Mouse (Mus musculus): ENCODE measurements around the gene H13. TPM values are rescaled to one million over a fixed set of nuclear protein-coding genes. Genes with fewer than 3 reads are reported as not detected.

The H13 gene
- total RNA-seq (2022) = 100 to 1,000 TPM; 162 to 222 (median 201) TPM

DNA sequence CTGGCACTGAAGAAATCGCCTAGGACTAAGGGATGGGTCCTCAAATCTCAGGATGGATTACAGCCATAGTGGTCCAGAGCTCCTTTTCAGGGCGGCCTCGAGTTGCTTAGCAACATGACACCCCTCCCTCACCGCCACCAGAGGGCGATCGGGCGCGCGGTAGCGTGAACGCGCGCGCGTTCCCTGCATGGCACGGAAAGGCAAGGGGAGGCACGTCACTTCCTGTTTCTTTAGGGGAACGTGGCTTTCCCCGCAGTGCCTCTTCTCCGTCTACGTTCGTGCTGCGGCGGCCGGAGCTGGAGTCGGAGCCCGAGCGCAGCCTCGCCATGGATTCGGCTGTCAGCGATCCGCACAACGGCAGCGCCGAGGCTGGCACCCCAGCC, at the start of gene H13:
Gene H13, plus strand, starts transcription at position 206 of the 383 bp plus-strand sequence.
- peak; percentile 87 for DNase-seq

DNA sequence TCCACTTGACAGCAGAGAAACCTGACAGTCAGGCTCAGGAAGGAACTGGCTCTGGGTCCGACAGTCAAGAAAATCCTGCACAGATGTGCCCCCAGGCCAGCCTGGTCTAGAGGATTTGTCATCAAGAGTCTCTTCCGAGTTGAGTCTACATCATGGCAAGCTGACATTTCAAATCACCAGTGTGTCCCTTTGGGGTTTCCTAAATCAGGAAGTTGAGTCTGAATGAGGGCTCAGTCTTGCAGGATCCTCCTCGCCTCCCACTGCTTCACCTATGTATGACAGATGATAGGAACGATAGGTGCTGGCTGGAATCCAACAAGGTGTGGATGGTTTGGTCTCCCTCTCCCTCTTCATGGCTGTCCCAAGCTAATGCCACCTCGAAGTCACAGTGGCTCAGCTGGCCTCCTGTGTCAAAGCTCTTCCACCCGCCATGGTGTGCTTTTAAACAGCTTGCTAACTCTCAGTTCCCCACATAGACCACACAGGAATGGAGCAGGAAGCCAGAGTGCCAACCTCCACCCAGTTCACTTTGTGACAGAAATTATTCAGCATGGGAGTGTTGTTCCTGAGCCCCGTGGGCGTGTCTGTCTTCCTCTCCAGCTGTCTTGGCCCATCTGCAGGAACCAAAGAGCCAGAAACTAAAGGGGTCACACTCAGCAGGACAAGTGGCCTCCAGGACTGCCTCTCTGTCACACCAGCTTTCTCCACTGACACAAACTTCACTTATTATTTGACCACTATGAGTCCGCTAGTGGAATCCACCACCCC, 48.7 kb upstream of the H13 start:
- DNase-seq = no peak

DNA sequence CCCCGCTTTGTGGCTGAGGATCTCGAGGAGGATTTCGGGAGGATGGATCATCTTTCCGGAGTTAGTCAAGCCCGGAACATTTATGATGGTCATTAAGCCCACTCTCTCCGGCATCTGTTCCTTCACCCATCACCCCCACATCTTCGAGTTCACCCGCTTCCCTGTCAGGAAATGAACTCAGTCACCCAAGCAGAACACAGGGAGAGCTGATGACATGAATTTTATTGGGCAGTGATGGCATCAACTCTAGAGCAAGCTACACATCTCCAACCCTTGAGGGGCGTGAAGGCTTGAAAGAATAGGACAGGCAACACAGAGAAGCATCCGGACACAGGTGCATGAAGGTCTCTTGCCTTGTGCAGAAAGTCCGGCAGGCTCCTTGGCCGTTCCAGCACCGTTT, 47.1 kb upstream of the H13 start:
- no peak for DNase-seq

DNA sequence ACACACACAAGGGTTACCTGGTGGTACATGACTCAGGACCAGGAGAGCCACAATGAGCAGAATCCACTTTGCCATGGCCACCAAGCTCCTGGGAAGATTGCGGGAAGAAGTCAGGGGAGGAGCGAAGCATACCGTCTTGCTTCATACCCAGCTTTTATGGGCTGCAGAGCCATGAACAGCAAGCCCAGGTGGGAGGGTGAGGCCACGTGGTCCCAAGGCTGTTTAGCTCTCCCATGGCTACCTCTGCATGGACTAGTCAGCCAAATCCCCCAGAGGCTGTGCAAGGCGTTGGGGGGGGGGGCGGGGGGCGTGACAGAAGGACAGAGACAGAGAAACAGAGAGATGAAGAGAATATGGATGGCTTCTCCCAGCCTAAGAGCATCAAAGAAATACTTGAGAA, 46.3 kb upstream of the H13 start, which contains the start of gene Defb25:
Gene Defb25, minus strand, starts transcription at position 101 of the 400 bp plus-strand sequence.
- no peak for DNase-seq

DNA sequence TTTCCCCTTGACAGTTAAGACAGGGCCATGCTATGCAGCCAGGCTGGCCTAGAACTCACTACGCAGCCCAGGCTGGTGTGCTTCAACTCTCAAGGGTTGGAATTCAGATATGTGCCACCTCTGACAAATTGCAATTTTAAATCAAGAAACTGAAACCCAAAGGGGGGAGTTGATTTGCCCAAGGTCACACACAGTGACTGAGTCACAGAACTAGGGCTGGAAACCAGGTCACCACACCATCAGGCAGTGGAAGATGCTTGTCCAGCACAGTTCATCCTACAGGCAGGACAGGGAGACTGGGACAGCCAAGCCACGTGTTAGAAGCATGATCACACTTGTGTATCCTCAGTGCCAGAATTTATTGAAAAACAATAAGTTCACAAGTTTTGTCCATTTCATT, 44.7 kb upstream of the H13 start:
- DNase-seq = peak; percentile 52

DNA sequence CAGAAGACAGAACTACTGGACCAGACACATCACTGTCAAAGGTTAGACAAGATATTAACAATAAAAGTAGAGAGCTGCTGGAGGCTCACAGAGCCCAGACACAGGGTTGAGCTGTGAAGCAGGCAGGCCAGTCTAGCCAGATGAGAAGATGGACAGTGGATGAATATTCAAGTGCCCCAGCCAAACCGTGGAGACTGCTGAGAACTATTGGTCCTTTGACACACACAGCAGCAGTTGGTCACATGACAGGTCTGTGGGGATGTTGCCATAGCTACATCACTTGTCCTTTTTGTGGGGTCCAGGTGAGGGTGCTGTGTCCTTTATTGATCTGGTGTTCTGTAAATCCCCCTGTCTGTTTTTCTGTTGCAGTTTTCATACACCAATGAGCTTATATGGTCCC, 44.0 kb upstream of the H13 start:
- no peak for DNase-seq

DNA sequence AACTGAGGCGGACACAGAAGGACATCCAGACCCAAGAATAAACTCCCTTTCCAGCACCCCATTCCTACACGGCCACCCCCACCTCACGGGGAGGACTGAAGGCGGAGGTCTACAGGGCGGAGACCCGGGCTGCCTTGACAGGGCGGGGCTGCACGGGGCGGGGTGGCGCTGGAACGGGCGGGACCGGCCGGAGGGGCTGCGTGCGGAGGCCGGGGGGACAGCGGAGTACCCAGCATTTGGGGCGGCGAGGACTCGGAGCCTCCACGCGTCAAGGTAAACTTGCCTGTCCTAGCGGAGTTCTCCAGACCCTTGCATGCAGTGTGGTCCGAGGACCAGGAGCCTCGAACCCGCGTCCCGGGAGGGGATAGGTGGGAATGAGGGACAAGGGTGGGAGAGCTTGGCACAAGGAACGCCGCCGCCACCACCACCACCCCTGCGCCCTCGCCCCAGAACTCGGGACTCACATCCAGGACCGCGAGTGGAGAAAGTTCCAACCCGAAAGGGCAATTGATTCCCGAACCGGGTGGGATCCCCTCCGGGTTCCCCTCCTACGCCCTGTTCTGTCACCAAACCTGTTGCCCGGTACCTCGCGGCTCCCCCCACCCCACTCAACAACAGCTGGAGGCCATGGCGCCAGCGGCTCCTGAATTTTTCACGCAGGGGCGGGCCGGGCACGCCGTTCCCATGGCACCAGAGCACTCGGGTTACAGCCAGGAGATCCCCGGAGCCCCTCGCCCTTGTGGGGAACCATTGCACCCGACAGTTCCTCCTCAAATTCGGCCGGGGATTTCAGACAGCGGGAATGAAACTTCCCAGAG, 42.3 kb upstream of the H13 start, which contains the start of gene Rem1:
Gene Rem1, plus strand, starts transcription at position 178 of the 818 bp plus-strand sequence.
- DNase-seq = no peak

DNA sequence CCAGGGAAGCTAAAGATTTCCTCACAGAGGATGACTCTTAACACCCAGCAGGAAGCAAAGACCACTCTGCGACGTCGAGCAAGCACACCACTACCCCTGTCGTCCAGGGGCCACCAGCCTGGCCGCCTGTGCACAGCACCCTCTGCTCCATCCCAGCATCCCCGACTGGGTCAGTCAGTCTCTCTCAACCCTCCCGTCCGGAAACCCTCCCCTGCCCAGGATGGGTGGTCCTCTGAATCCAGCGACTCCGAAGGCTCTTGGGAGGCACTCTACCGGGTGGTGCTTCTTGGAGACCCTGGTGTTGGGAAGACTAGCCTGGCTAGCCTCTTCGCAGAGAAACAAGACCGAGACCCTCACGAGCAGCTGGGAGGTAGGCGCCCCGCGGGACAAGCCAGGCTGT, 41.2 kb upstream of the H13 start:
- no peak for DNase-seq

DNA sequence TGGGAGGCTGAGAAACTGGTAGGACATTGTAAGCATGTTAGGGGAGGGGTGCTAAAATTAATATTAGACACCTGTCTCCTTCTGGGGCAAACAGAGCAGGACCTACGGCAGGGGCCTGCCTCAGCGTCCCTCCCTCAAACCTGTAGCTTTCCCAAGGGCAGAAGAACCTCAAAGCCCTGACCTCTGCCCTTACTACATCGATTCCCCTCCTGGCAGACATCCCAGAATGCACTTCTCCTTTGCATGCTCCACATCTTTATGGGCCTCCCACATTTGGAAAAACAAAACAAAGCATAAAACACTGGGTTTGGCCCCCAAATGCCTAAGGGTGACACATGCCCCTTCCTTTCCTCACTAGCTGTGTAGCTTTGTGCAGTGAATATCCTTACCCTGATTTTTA, 40.0 kb upstream of the H13 start:
- no peak for DNase-seq

DNA sequence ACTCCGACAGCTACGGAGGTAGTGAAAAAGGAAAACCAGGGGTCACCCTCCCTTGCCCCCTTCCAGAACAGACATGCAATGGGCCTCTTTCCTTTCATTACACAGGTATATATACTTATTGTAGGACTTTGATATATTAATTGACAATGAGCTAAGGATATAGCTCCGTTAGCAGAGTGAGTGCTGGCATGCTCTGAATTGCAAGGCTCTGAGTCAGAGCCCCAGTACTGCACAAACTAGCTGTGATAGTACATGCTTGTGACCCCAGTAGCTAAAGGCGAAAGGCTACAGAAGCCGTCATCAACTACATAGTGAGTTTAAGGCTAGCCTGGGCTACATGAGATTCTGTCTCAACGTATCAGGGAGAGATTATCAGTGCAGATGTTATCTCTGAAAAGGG, 39.4 kb upstream of the H13 start:
- DNase-seq = no peak

DNA sequence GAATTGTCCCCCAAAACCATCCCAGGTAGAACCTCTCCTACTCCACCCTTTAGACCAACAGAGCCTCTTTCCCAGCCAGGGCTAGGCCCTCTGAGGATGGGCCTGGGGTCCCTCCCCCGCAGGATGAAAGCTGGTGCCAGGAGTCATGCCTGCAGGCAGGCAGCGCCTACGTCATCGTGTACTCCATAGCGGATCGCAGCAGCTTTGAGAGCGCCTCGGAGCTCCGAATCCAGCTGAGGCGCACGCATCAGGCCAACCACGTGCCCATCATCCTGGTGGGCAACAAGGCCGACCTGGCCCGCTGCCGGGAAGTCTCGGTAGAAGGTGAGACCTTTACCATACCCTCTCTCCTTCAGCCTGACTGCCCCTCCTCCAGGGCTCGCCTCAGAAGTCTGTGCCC, 35.9 kb upstream of the H13 start:
- no peak for DNase-seq

DNA sequence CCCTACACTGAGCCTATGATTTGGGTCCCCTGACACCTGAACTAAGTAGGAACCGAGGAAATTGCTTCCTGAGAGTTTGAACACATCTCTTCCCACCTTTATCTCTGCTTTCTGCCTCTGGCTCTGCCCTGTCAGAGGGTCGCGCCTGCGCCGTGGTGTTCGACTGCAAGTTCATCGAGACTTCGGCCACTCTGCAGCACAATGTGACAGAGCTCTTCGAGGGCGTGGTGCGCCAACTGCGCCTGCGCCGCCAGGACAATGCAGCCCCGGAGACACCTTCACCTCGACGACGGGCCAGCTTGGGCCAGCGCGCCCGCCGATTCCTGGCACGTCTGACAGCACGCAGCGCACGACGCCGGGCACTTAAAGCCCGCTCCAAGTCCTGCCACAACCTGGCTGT, 35.0 kb upstream of the H13 start:
- no peak for DNase-seq

DNA sequence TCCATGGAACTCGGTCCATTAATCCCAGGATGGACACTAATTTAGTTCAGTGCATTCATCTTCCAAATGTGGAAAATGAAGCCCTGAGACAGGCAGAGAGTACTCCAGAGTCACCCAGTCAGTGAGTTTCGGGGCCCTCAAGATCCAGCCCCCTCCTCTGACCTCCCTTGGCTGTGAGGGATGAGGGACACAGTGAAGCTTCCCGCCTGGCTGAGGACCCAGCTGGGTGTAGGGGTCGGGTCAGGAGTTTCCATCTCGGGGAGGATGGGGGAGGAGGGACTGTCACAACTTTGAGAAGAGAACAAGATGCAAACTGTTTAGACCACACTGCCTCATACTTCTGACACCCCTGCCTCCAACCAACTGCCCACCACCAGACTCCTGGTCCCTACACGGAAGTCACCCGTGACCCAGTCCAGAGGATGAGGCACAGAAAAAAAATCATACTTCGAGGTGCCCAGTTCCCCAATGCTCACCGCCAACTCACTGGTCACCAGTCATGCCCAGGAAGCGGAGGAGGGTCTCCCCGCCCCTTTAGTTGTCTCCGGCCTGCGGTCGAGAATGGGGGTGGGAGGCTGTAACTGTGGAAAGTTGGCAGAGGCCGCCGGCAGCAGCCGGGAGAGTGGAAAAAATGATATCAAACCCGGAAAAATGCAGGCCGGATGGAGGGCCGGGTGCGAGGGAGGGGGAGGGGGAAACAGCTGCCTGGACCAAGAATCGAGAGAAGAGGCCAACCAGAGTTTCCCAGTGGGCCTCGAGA, 32.8 kb upstream of the H13 start:
- peak; percentile 46 for DNase-seq

DNA sequence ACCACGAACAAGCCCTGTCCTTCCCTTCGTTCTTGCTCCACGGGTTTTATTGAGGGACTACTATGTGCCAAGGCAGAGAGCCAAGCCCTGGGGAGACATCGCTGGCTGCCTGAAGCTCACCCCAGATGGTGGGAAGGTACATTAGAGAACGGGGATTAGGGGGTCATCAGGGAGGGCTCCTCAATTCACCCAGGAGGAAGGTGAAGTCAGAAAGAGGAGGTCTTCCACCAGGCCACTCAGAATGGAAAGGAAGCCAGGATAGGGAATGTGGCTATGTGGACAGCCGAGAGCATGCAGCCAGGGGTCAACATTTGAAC, 32.3 kb upstream of the H13 start:
- no peak for DNase-seq

DNA sequence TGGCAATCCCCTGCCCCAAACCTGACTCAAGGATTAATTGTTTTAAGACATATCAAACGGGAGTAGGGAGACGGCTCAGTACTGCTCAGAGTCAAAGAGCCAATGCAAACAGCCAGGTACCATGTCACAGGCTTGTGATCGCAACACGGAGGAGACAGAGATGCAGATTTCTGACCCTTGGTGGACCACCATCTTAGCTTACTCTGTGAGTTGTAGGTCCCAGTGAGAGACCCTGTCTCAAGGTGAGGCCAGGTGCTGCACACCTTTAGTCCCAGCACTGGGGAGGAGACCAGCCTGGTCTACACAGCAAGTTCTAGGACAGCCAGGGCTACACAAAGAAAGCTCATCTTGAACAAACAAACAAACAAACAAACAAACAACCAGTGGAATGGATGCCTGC, 31.9 kb upstream of the H13 start:
- no peak for DNase-seq

DNA sequence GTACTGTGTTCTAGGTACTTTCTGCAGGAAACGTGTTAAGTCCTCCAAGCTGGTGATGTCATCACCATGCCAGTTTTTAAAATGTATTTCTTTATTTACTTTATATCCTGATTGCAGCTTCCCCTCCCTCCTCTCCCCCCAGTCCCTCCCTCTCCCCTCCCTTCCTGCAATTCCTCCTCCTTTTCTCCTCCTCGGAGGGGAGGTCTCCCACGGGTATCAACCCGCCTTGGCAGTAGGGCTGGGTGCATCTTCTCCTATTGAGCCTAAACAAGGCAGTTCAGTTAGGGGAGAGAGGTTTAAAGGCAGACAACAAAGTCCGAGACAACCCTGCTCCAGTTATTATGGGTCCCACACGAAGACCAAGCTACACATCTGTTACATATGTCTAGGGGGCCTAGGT, 30.4 kb upstream of the H13 start:
- DNase-seq = no peak

DNA sequence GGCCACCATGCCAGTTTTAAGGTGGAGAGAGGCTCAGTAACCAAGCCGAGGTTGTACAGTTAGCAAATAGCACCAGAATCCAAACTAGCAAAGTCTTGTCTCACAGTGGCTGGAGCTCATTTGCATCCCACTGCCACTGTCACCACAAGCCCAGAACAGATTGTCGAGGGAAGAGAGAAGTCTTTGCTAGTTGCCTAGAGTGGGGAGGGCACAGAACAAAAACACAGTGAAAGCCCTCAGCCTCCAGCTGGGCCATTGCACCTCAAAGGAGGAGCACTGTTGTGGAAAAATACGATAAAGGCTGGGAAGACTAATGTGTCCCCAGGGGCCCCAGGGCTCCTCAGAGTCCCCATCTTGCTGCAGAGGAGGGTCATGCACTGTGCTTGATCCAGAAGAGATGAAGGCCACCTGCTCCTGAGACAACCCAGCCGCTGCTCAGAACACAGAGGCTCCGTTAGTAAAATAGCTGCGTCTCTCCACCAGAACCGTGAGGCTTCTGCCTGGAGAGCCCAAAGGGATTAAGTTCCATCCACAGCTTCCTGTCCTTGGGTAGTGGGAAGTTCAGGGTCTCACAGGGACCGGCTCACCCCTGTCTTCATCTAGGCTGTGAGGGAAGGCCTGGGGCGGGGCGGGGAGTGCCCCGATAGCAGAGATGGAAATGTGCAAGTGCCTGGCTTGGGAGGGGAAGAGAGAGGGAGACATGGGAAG, 29.7 kb upstream of the H13 start:
- no peak for DNase-seq

DNA sequence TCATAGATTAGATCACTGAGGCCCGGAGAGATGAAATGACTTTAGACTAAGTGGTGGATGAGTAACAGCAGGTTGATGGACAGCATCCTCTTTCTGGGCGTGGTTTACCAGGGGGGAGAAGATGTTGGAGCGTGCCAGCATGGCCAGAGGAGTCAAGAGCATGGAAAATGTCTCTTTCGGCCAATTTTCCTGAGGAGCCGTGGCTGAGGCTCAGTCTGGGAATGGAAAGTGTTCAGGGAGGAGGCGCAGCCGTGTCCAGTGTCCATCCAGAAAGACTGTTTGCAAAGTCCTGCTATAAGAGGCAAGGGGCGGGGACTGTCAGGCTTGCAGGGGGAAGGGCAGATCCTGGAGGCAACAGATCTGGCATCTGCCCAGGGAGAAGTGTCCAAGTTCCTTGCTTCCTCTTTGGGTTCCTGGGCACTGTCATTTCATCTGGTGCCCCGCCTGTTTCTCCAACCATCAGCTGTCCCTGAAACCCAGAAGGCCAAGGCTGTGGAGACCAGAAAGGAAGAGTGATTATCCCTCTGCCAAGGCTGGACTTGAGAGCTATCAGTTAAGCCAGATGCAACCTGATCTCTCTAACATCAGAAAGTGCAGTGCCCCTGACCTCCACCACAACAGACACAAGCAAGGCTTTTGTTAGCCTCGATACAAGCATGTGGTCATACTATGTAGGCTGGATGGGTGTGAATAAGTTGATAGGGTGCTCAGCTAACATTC, 16.2 kb upstream of the H13 start:
- peak; percentile 88 for DNase-seq

DNA sequence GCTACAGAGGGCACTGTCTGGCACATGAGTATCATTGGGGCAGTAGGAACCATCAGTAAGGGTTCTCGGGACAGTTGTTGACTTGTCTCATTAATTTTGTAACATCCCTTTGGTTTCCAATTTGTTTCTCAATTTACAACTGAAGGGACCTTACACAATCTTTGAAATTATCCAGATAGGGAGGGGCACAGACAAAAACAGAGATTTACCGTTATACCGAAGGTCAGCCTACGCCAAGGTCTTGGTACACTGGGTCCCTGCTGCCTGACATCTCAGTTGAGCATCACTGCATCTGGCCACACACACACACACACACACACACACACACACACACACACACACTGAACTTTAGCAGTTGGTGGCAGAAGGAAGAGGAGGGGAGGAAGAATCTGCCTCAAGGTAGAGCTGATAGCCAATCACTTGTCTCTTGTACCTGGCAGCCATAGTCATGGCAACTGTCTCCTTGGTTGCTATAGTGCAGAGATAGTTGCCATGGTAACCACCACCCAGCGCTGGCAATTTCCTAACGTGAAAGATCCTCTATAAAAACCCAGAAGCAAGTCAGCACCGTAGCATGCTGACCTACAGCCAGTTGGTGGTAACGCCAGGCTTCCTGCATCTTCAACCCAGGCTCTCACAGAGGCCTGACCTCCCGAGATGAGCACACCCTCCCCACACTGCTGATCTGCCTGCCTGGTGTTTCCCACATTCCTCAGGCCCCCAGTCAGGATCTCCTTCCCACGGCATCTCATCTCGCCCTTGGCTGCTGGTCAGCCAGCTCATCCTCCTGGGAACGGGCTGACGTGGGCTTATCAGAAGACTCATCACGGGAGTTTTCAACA, 15.2 kb upstream of the H13 start:
- DNase-seq = peak; percentile 79

DNA sequence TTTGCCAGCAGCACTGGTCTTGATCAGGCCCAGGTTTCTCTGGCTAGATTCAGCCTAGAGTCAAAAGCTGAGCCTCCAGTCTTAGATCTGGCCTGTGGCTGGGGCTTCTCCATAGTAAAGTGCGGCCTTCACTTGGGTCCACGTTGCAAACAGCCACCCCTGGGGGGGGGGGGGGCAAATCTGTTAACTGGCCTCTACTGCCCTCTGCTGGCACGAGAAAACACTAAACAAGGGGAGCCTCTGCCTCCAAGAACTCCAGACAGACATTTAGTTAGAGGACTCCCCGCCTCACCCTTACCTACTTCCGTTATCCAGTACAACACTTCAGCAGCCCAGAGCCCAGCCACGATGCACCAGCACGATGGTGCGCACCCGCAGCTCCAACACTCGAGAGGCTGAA, 11.9 kb upstream of the H13 start:
- DNase-seq = no peak

DNA sequence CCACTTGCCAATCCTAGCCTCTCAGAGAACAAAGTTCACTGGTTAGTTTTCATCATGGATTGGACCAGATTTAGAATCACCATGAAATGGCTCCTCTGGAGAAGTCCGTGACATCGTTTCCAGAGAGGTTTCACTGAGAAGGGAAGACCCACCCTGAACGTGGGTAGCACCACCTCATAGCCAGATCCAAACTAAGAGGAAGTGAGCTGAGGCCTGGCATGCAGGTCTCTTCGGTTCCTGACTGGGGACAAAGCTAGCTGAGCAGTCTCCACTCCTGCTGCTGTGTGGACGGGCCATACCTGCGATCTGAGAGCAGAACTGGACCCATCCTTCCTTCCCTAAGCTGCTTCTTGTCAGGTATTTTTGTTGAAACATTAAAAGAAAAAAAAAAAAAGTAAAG, 8.1 kb upstream of the H13 start:
- DNase-seq = no peak

Measured in adrenal gland, adult 8-10 months (tissue).